Mouse (Mus musculus) bone marrow macrophage, adult 2 months (primary cell): ENCODE results near the gene 4930455H04Rik. TPM values are rescaled to one million over a fixed set of nuclear protein-coding genes. Genes with fewer than 3 reads are reported as not detected.
A peak's percentile ranks its signal among the peaks of the same experiment; 100 is the strongest.

Source experiments
- H3K27ac ChIP-seq: 2 replicates; pipeline ENCODE4 v1.5.1; 2012; ENCODE audit warnings: low read depth, low read length; ENCODE audit not compliant: insufficient read depth
- H3K4me1 ChIP-seq: 2 replicates; pipeline ENCODE4 v1.6.1; 2012; ENCODE audit warnings: low read length; ENCODE audit not compliant: control insufficient read depth, insufficient read depth
- H3K4me3 ChIP-seq: 2 replicates; pipeline ENCODE4 v1.5.1; 2012; ENCODE audit warnings: mild to moderate bottlenecking, low read length, moderate library complexity; ENCODE audit not compliant: insufficient read depth
- CTCF ChIP-seq: IDR thresholded peaks from 2 replicates; pipeline ENCODE4 v1.5.1; 2012; ENCODE audit warnings: low read depth, mild to moderate bottlenecking, low read length, moderate library complexity
- POLR2A ChIP-seq: IDR thresholded peaks from 2 replicates; pipeline ENCODE4 v1.6.1; 2012; ENCODE audit warnings: mild to moderate bottlenecking, low read depth, low read length, borderline replicate concordance
- polyA plus RNA-seq: library from polyadenylated mRNA; stranded (reverse); fragments of >200 nt; gene quantifications from 2 replicates; pipeline ENCODE4 v1.2.4, GENCODE M21; 2012; ENCODE audit not compliant: missing spikeins, insufficient read depth, insufficient read length

Gene 4930455H04Rik
- polyA plus RNA-seq, 1 experiment = not detected

GRCm38 (mm10) chr3:116966225-116966624 is 1.8 kb upstream of the 4930455H04Rik start:
- H3K4me3 ChIP-seq = no peak overlapping the region
- no peak overlapping the region for H3K27ac ChIP-seq
- no peaks in the 10 kb centered on the region for H3K4me1 ChIP-seq
- TF ChIP-seq CTCF = no peak
- TF ChIP-seq POLR2A = no peak

- no peak for TF ChIP-seq CTCF
- TF ChIP-seq POLR2A = no peak
- Histone ChIP-seq H3K4me3 (no peak overlapping the region), H3K4me1 (no peaks in the 10 kb centered on the region), H3K27ac (no peak overlapping the region)
Observed at GRCm38 (mm10) chr3:116966800-116967199, 1.3 kb upstream of the 4930455H04Rik start.

GRCm38 (mm10) chr3:116967436-116967835 is 631 bp upstream of the 4930455H04Rik start:
- TF ChIP-seq CTCF (no peak), POLR2A (no peak)
- H3K4me1 ChIP-seq = no peaks in the 10 kb centered on the region
- no peak overlapping the region for H3K4me3 ChIP-seq
- H3K27ac ChIP-seq = no peak overlapping the region

- TF ChIP-seq POLR2A (no peak), CTCF (no peak)
- Histone ChIP-seq H3K4me1 (no peaks in the 10 kb centered on the region), H3K27ac (no peak within 1 kb of the TSS), H3K4me3 (no peak within 1 kb of the TSS)
Observed at GRCm38 (mm10) chr3:116968540-116968997, 502 bp downstream of the 4930455H04Rik start, which contains the start of gene Palmd. Gene Palmd (minus strand): TSS chr3:116968987.

- H3K27ac ChIP-seq = no peak overlapping the region
- H3K4me1 ChIP-seq = no peaks in the 10 kb centered on the region
- TF ChIP-seq CTCF = no peak
- H3K4me3 ChIP-seq = no peak overlapping the region
Observed at GRCm38 (mm10) chr3:116969003-116969402, 936 bp downstream of the 4930455H04Rik start.

- TF ChIP-seq CTCF = no peak
- no peak for TF ChIP-seq POLR2A
- Histone ChIP-seq H3K27ac (no peak overlapping the region), H3K4me1 (no peaks in the 10 kb centered on the region), H3K4me3 (no peak overlapping the region)
Observed at GRCm38 (mm10) chr3:116969786-116970185, 1.7 kb downstream of the 4930455H04Rik start.

GRCm38 (mm10) chr3:116981811-116982575 is 13.9 kb downstream of the 4930455H04Rik start:
- H3K4me3 ChIP-seq = peak overlapping the region; percentile 15
- no peaks in the 10 kb centered on the region for H3K4me1 ChIP-seq
- TF ChIP-seq POLR2A = no peak
- no peak for TF ChIP-seq CTCF
- H3K27ac ChIP-seq = no peak overlapping the region

- no peaks in the 10 kb centered on the region for H3K4me1 ChIP-seq
- no peak overlapping the region for H3K4me3 ChIP-seq
- TF ChIP-seq CTCF = no peak
- no peak for TF ChIP-seq POLR2A
- no peak overlapping the region for H3K27ac ChIP-seq
Observed at GRCm38 (mm10) chr3:116985042-116985455, 17.0 kb downstream of the 4930455H04Rik start.

GRCm38 (mm10) chr3:116985741-116986140 is 17.7 kb downstream of the 4930455H04Rik start:
- Histone ChIP-seq H3K27ac (no peak overlapping the region), H3K4me3 (no peak overlapping the region), H3K4me1 (no peaks in the 10 kb centered on the region)
- TF ChIP-seq POLR2A = no peak
- no peak for TF ChIP-seq CTCF

GRCm38 (mm10) chr3:116986451-116986850 is 18.4 kb downstream of the 4930455H04Rik start:
- Histone ChIP-seq H3K4me1 (no peaks in the 10 kb centered on the region), H3K27ac (no peak overlapping the region), H3K4me3 (no peak overlapping the region)
- TF ChIP-seq POLR2A = no peak
- no peak for TF ChIP-seq CTCF

- TF ChIP-seq POLR2A (no peak), CTCF (no peak)
- Histone ChIP-seq H3K27ac (no peak overlapping the region), H3K4me1 (no peaks in the 10 kb centered on the region), H3K4me3 (no peak overlapping the region)
Observed at GRCm38 (mm10) chr3:116988221-116988620, 20.2 kb downstream of the 4930455H04Rik start.
